Mouse (Mus musculus) T-helper 17 cell (primary cell): Measurements from ENCODE around the gene Dusp19.

ENCODE experiments used
- in situ Hi-C, 2 experiments: fragments of 300-600 bp; cut with MboI, MseI; formaldehyde crosslinking; loops; 1 replicate in 1 of 2; 2 replicates in 1 of 2; pipeline ENCODE4 v1.15.1; 2025; ENCODE audit warnings: high pct_unique_total_duplicates in 2 of 2

The Dusp19 gene

GRCm38 (mm10) chr2:80632336-80633026, 15.6 kb downstream of the Dusp19 start:
- in situ Hi-C loops: loop anchor here (5.0 to 10.0 kb wide), 2 partner anchors 58 to 1080 kb away; no protein-coding TSS in a partner anchor

GRCm38 (mm10) chr2:80638364-80639241, 21.8 kb downstream of the Dusp19 start:
- in situ Hi-C loops: loop anchor here (5.0 to 10.0 kb wide), 2 partner anchors 64 to 66 kb away; no protein-coding TSS in a partner anchor

GRCm38 (mm10) chr2:80639398-80639797, 22.6 kb downstream of the Dusp19 start:
- in situ Hi-C loops: loop anchor here (5.0 to 10.0 kb wide), 2 partner anchors 65 to 67 kb away; no protein-coding TSS in a partner anchor

GRCm38 (mm10) chr2:80639864-80640263, 23.0 kb downstream of the Dusp19 start:
- in situ Hi-C loops: loop anchor here (5.0 to 10.0 kb wide), 2 partner anchors 65 to 68 kb away; no protein-coding TSS in a partner anchor

GRCm38 (mm10) chr2:80661414-80661813, 44.6 kb downstream of the Dusp19 start:
- in situ Hi-C loops: loop anchor here in 1 of 2 experiments (10.0 kb wide), 1 partner anchor 297 kb away; no protein-coding TSS in a partner anchor

- in situ Hi-C loops: loop anchor here in 1 of 2 experiments (10.0 kb wide), 1 partner anchor 298 kb away; no protein-coding TSS in a partner anchor
Observed at GRCm38 (mm10) chr2:80662682-80663081, 45.8 kb downstream of the Dusp19 start.

- in situ Hi-C loops: loop anchor here in 1 of 2 experiments (10.0 kb wide), 1 partner anchor 303 kb away; no protein-coding TSS in a partner anchor
Observed at GRCm38 (mm10) chr2:80667396-80667964, 50.6 kb downstream of the Dusp19 start.

- in situ Hi-C loops: loop anchor here in 1 of 2 experiments (10.0 kb wide), 1 partner anchor 305 kb away; no protein-coding TSS in a partner anchor
Observed at GRCm38 (mm10) chr2:80669868-80670666, 53.2 kb downstream of the Dusp19 start.

GRCm38 (mm10) chr2:80678803-80679202, 62.0 kb downstream of the Dusp19 start:
- in situ Hi-C loops: no loop called here
